Mouse (Mus musculus) heart, embryonic 11.5 days (tissue): ENCODE measurements at regions not wholly inside any gene's neighbourhood (a gene's known extent, or its start where the extent isn't known, plus 50 kb on each side); places are given as distances from the start of the nearest gene placed in this dataset.

Source experiments
- ATAC-seq: fragments of 200-750 bp; cut with Nextera tagmentation; replicated peaks from 2 replicates; pipeline ENCODE4 v1.8.0; 2017; ENCODE audit warnings: moderate library complexity; ENCODE audit not compliant: insufficient number of reproducible peaks, low FRiP score, low TSS enrichment
- H3K27ac ChIP-seq: fragments of 300-500 bp; sonication (generic); 2 replicates; pipeline ENCODE4 v1.5.1; 2014; ENCODE audit warnings: mild to moderate bottlenecking, low read depth, low read length
- H3K27me3 ChIP-seq: fragments of 300-500 bp; sonication (generic); 2 replicates; pipeline ENCODE4 v1.6.1; 2014; ENCODE audit warnings: mild to moderate bottlenecking, low read length, mixed read lengths; ENCODE audit not compliant: control insufficient read depth, insufficient read depth
- H3K36me3 ChIP-seq: fragments of 300-500 bp; sonication (generic); 2 replicates; pipeline ENCODE4 v1.6.1; 2014; ENCODE audit warnings: mild to moderate bottlenecking, low read length, moderate library complexity, mixed read lengths; ENCODE audit not compliant: control insufficient read depth, insufficient read depth
- H3K4me1 ChIP-seq: fragments of 300-500 bp; sonication (generic); 2 replicates; pipeline ENCODE4 v1.6.1; 2014; ENCODE audit warnings: low read length; ENCODE audit not compliant: control insufficient read depth, insufficient read depth
- H3K4me2 ChIP-seq: fragments of 300-500 bp; sonication (generic); 2 replicates; pipeline ENCODE4 v1.6.1; 2014; ENCODE audit warnings: mild to moderate bottlenecking, moderate library complexity
- H3K4me3 ChIP-seq: fragments of 300-500 bp; sonication (generic); 2 replicates; pipeline ENCODE4 v1.5.1; 2014; ENCODE audit warnings: low read depth, low read length
- H3K9ac ChIP-seq: fragments of 300-500 bp; sonication (generic); 2 replicates; pipeline ENCODE4 v1.6.1; 2014; ENCODE audit warnings: mild to moderate bottlenecking, low read depth, low read length, moderate library complexity
- H3K9me3 ChIP-seq: fragments of 300-500 bp; sonication (generic); replicated peaks from 2 replicates; pipeline ENCODE4 v1.6.1; 2016; ENCODE audit warnings: low read length; ENCODE audit not compliant: control insufficient read depth
- WGBS: fragments of 180-500 bp; shearing (Covaris S2); extraction: QIAGEN DNeasy Blood & Tissue Kit; methylation state at CpG from one replicate; pipeline ENCODE4 v1.1.7; 2014; ENCODE audit not compliant: insufficient replicate concordance; 5-methylcytosine and 5-hydroxymethylcytosine counted together

GRCm38 (mm10) chr16:44621573-44621972, 62.9 kb upstream of the Boc start:
- Histone ChIP-seq H3K9me3 (no peaks in the 10 kb centered on the region), H3K27me3 (no peaks in the 10 kb centered on the region)

GRCm38 (mm10) chr16:44620536-44620935, 61.8 kb upstream of the Boc start:
- WGBS, result 69% methylated on average over 2 of the region's 2 CpGs
- no peaks in the 10 kb centered on the region for H3K27me3 ChIP-seq
- H3K4me1 ChIP-seq, result peaks cover 14% of the 10 kb centered on the region
- no peaks in the 10 kb centered on the region for H3K9me3 ChIP-seq
- no peaks in the 10 kb centered on the region for H3K36me3 ChIP-seq
- H3K9ac ChIP-seq, result no peak overlapping the region
- ATAC-seq, result no peak
- no peak overlapping the region for H3K4me3 ChIP-seq
- no peak overlapping the region for H3K4me2 ChIP-seq
- H3K27ac ChIP-seq, result no peak overlapping the region

More at GRCm38 (mm10) chr16:44621573-44621972, 62.9 kb upstream of the Boc start:
- Histone ChIP-seq H3K36me3 (no peaks in the 10 kb centered on the region), H3K4me1 (peaks cover 4% of the 10 kb centered on the region), H3K4me2 (no peak overlapping the region), H3K27ac (no peak overlapping the region), H3K4me3 (no peak overlapping the region), H3K9ac (no peak overlapping the region)
- no peak for ATAC-seq
- WGBS, result 73% methylated on average over 5 of the region's 5 CpGs

DNA sequence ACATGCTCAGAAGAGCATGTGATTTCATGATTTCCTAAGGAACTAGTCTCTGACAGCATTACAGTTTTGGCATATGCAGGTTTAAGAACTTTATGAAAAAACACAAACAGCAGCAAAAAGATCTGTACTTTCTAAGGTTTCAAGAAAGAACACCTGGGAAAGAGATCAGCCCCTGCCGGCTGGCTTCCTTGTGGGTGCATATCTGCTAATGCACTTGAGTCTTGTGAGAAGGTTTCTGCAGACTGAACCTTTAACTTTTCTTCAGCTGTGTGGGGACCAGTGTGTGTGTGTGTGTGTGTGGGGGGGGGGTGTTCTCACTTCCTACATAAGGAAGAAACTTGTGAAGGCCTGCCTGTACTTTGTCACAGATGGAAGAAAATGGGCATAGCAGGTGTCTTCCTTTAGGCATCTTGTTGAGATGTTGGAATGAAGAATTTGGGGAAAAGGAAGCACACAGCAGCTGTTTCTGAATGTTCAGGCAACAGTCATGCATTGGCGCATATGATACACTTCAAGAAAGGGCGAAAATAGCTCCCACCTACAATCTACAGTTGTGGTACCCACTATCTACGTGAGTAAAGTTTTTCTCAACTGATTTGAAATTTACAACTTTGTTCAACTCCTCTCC, 60.9 kb upstream of the Boc start:
- Histone ChIP-seq H3K9ac (no peak overlapping the region), H3K4me1 (peaks cover 17% of the 10 kb centered on the region), H3K27ac (no peak overlapping the region), H3K27me3 (no peaks in the 10 kb centered on the region), H3K4me3 (no peak overlapping the region), H3K36me3 (no peaks in the 10 kb centered on the region), H3K9me3 (no peaks in the 10 kb centered on the region), H3K4me2 (no peak overlapping the region)
- no peak for ATAC-seq
- 81% methylated on average over 4 of the region's 4 CpGs for WGBS

DNA sequence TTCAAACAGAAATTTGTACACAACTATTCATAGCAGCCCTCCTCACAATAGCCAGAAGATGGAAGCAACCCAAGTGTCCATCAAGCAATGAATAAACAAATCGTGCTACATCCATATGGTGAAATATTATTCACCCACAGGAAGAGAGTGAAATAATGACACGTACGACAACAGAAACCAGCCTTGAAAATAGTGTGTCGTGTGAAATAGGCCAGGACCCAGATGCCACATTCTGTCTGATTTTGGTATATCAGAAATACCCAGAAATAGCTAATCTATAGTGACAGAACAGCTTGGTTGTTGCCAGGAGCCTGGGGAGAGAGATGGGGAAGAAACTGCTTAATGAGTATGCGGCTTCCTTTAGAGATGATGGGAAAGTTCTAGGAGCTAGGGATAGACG, 58.3 kb upstream of the Boc start:
- Histone ChIP-seq H3K9ac (no peak overlapping the region), H3K27me3 (no peaks in the 10 kb centered on the region), H3K27ac (peak overlapping the region; percentile 30; the same call in 1 of the 2 replicates), H3K9me3 (no peaks in the 10 kb centered on the region), H3K4me1 (peaks cover 17% of the 10 kb centered on the region), H3K36me3 (no peaks in the 10 kb centered on the region), H3K4me2 (no peak overlapping the region), H3K4me3 (no peak overlapping the region)
- no peak for ATAC-seq
- 72% methylated on average over 6 of the region's 6 CpGs for WGBS

DNA sequence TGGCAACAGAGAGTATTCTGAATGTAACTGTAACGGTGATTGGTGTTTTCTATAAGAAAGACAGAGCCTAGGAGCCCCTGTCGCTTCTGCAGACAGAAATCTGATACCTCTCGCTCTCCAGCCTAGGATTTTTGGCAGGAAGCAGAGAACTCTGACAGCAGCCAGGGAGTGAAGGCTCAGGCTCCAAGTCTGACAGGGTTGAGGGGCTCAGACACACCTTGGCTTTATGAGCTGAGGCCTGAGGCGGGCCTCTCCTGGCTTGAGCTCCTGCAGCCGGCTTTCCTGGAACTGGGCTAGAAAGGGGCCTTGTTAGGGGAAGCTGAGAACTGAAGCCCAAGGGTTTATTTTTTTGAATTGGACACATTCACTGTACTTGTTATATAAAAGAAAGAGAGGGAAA, 57.7 kb upstream of the Boc start:
- peak overlapping the region; percentile 8; the same call in 1 of the 2 replicates for H3K9ac ChIP-seq

DNA sequence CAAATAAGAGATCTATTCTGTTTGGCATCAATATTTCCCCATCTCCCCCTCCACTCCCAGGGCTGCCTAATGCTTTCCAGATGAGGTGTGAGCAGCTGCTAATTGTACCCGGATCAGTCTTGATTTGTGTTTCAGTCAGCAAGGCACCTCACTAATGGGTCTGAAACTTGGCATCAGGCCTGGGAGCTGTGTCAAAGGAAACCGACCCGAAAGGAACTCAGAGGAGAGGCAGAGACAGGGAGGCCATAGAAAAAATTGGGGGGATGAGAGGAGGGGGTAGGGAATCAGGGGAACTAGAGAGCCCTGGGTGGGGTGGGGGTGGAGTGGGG, 57.1 kb upstream of the Boc start:
- no peak overlapping the region for H3K9ac ChIP-seq
- H3K4me3 ChIP-seq, result no peak overlapping the region
- H3K9me3 ChIP-seq, result no peaks in the 10 kb centered on the region
- H3K27ac ChIP-seq, result peak overlapping the region; percentile 48; the same call in 1 of the 2 replicates
- peaks cover 17% of the 10 kb centered on the region for H3K4me1 ChIP-seq
- peak overlapping the region; percentile 9; the same call in 1 of the 2 replicates for H3K4me2 ChIP-seq
- no peaks in the 10 kb centered on the region for H3K27me3 ChIP-seq
- ATAC-seq, result no peak
- no peaks in the 10 kb centered on the region for H3K36me3 ChIP-seq
- WGBS, result 15% methylated on average over 3 of the region's 3 CpGs

More for the DNA sequence above, 57.7 kb upstream of the Boc start:
- Histone ChIP-seq H3K36me3 (no peaks in the 10 kb centered on the region), H3K27ac (peak overlapping the region; percentile 30; the same call in 1 of the 2 replicates), H3K4me2 (peak overlapping the region; percentile 9; the same call in 1 of the 2 replicates), H3K27me3 (no peaks in the 10 kb centered on the region), H3K4me3 (no peak overlapping the region), H3K4me1 (peaks cover 17% of the 10 kb centered on the region), H3K9me3 (no peaks in the 10 kb centered on the region)
- 8% methylated on average over 5 of the region's 5 CpGs for WGBS
- ATAC-seq, result no peak

- Histone ChIP-seq H3K9ac (no peak overlapping the region), H3K4me3 (no peak overlapping the region), H3K27ac (peak overlapping the region; percentile 48; the same call in 1 of the 2 replicates), H3K27me3 (no peaks in the 10 kb centered on the region), H3K9me3 (no peaks in the 10 kb centered on the region), H3K4me1 (peaks cover 17% of the 10 kb centered on the region), H3K4me2 (no peak overlapping the region), H3K36me3 (no peaks in the 10 kb centered on the region)
- WGBS, result 37% methylated on average over 9 of the region's 9 CpGs
- no peak for ATAC-seq
Observed at GRCm38 (mm10) chr16:44615172-44615877, 56.6 kb upstream of the Boc start.

- 86% methylated on average over 5 of the region's 5 CpGs for WGBS
- H3K27ac ChIP-seq, result no peak overlapping the region
Observed at GRCm38 (mm10) chr16:44614235-44614634, 55.5 kb upstream of the Boc start.

DNA sequence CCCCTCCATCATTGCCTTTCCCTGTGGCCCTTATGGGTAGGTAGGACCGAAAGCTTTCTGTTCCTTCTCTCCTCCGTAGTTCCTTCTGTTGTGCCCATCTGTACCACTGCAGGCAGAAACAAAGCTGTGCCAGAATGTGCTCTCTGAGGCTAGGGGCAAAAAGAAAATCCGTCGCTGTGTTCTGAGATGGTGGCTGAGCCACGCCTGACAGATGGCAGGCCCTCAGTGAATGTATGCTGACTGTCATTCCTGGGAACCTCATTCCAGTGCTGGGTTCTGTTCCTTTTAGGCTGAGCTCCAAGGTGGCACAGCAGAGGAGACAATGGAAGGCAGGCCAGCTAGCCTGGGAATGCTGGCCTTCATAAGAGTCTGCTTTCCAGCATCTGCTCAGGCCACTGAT, 54.0 kb upstream of the Boc start:
- Histone ChIP-seq H3K4me2 (no peak overlapping the region), H3K4me3 (no peak overlapping the region), H3K4me1 (peaks cover 17% of the 10 kb centered on the region), H3K36me3 (no peaks in the 10 kb centered on the region), H3K9me3 (no peaks in the 10 kb centered on the region), H3K9ac (no peak overlapping the region), H3K27ac (no peak overlapping the region), H3K27me3 (no peaks in the 10 kb centered on the region)
- 80% methylated on average over 5 of the region's 5 CpGs for WGBS
- ATAC-seq, result no peak

More at GRCm38 (mm10) chr16:44614235-44614634, 55.5 kb upstream of the Boc start:
- no peaks in the 10 kb centered on the region for H3K27me3 ChIP-seq
- H3K9ac ChIP-seq, result no peak overlapping the region
- no peak overlapping the region for H3K4me2 ChIP-seq
- no peaks in the 10 kb centered on the region for H3K9me3 ChIP-seq
- no peak for ATAC-seq
- H3K4me1 ChIP-seq, result peaks cover 17% of the 10 kb centered on the region
- no peak overlapping the region for H3K4me3 ChIP-seq
- H3K36me3 ChIP-seq, result no peaks in the 10 kb centered on the region
